Mouse (Mus musculus): ENCODE results near the gene Slc36a3. TPM values are rescaled to one million over a fixed set of nuclear protein-coding genes. Genes with fewer than 3 reads are reported as not detected.
A peak's percentile ranks its signal among the peaks of the same experiment; 100 is the strongest.

Gene Slc36a3
- polyA plus RNA-seq, 1 experiment from 2014 or later: not detected

DNA sequence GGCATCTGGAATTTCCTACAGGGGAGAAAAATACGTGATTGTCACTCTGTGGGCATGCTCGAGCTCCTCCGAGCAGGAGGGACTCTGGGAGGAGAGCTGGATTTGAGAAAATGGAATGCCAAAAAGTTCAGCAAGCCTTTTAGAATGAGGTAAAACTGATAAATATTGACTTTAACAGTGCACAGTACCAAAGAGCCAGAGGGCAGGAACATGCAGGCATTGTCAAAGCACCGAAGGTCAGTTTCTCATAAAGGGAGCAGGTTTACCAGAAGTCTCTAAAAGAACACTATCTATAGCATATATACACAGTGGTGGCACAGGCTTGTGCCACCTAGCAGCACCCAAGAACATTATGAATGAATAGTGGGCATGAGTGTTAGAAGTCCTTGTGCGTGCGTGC lies 17.4 kb upstream of the Slc36a3 start:
- Histone ChIP-seq H3K27ac (no peak overlapping the region), H3K9me3 (no peaks in the 10 kb centered on the region), H3K4me3 (no peak overlapping the region), H3K36me3 (no peaks in the 10 kb centered on the region), H3K9ac (no peak overlapping the region), H3K27me3 (no peaks in the 10 kb centered on the region), H3K4me2 (no peak overlapping the region), H3K4me1 (no peaks in the 10 kb centered on the region)
- no peak for ATAC-seq (ENCODE audit: insufficient number of reproducible peaks, low FRiP score, low TSS enrichment, low read depth)
- 85% methylated on average over 6 of the region's 6 CpGs for WGBS

DNA sequence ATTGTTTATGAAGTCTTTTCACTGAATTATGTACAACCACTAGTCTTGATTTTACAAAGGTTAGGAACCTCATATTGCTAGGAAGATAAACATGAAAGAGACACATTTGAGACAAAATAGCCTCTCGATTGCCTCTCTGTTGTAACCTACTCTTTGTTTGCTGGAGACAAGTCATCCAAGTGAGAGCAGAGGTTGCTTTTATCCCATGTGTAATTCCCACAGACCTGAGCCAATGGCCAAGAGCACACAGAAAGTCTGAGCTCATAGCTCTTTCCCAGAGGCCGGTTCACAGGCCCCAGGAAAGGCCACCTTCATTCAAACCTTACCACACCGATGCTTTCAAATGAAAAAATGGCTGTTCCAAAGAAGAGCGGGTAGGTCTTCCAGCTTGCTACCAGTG lies 17.0 kb upstream of the Slc36a3 start:
- H3K9me3 ChIP-seq: no peaks in the 10 kb centered on the region
- H3K9ac ChIP-seq: no peak overlapping the region
- no peaks in the 10 kb centered on the region for H3K4me1 ChIP-seq
- no peak overlapping the region for H3K4me2 ChIP-seq
- no peaks in the 10 kb centered on the region for H3K36me3 ChIP-seq
- no peak overlapping the region for H3K4me3 ChIP-seq
- H3K27me3 ChIP-seq: no peaks in the 10 kb centered on the region
- no peak overlapping the region for H3K27ac ChIP-seq
- no peak for ATAC-seq (ENCODE audit: insufficient number of reproducible peaks, low FRiP score, low TSS enrichment, low read depth)
- 80% methylated on average over 4 of the region's 4 CpGs for WGBS

DNA sequence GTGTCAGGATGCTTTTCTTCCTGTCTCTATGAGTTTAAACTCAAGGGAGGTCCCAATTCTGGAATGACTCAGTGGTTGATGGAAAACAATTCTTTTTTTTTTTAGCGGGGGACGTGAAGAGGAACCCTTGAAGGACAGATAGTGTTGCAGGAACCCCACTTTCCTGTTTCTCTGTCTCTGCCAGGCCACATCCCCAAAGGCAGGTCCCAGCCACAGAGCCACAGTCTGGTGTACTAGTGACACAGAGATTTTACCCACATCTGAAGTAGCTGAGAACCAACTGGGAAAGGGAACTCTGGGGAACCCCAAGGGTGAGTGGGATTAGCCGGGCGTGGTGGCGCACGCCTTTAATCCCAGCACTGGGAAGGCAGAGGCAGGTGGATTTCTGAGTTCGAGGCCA lies 14.2 kb upstream of the Slc36a3 start:
- H3K4me3 ChIP-seq: no peak overlapping the region
- no peaks in the 10 kb centered on the region for H3K27me3 ChIP-seq
- H3K9me3 ChIP-seq: no peaks in the 10 kb centered on the region
- ATAC-seq (ENCODE audit: insufficient number of reproducible peaks, low FRiP score, low TSS enrichment, low read depth): no peak
- no peak overlapping the region for H3K27ac ChIP-seq
- H3K4me2 ChIP-seq: no peak overlapping the region
- WGBS: 83% methylated on average over 7 of the region's 7 CpGs
- H3K36me3 ChIP-seq: no peaks in the 10 kb centered on the region
- no peak overlapping the region for H3K9ac ChIP-seq
- no peaks in the 10 kb centered on the region for H3K4me1 ChIP-seq

DNA sequence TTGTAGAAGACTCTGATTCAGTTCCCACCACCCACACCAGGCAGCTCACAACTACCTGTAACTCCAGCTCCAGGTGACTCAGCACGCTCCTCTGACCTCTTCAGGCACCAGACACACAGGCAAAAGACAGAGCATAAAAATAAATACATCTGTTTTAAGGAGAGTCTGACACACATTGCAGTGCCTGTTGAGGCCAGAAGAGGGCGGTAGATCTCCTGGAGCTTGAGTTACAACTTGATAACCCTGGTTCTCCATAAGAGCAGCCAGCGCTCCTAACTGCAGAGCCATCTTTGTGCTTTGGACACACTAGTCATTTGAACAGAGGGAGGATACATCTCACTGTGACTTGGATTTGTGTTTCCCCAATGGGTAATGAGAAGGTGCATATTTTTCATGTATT lies 13.2 kb upstream of the Slc36a3 start:
- 37% methylated on average over 3 of the region's 3 CpGs for WGBS
- Histone ChIP-seq H3K4me3 (no peak overlapping the region), H3K27me3 (no peaks in the 10 kb centered on the region), H3K36me3 (no peaks in the 10 kb centered on the region), H3K9me3 (no peaks in the 10 kb centered on the region), H3K4me1 (no peaks in the 10 kb centered on the region), H3K9ac (no peak overlapping the region), H3K27ac (no peak overlapping the region), H3K4me2 (no peak overlapping the region)
- ATAC-seq (ENCODE audit: insufficient number of reproducible peaks, low FRiP score, low TSS enrichment, low read depth): no peak

DNA sequence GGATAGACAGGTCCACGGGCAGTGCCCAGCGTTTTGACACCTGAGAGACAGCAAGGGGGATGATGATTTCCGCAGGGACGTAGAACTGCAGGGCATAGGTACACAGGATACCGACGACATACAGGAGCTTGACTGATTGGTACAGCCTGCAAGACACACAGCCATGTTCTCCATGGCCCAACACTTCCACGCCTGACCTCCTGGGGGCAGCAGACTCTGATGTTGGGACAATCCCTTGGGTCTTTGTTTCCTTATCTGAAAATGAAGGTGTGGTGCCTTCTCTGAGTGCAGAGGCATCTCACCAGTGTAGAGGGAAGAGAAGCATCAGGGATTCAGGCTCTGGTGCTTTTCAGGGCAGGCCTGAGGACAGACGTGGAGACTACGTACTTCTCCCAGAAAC lies 11.2 kb upstream of the Slc36a3 start:
- Histone ChIP-seq H3K36me3 (no peaks in the 10 kb centered on the region), H3K9ac (no peak overlapping the region), H3K4me3 (no peak overlapping the region), H3K27ac (no peak overlapping the region), H3K4me2 (no peak overlapping the region), H3K4me1 (no peaks in the 10 kb centered on the region), H3K27me3 (no peaks in the 10 kb centered on the region), H3K9me3 (no peaks in the 10 kb centered on the region)
- no peak for ATAC-seq (ENCODE audit: insufficient number of reproducible peaks, low FRiP score, low TSS enrichment, low read depth)
- 51% methylated on average over 9 of the region's 9 CpGs for WGBS

DNA sequence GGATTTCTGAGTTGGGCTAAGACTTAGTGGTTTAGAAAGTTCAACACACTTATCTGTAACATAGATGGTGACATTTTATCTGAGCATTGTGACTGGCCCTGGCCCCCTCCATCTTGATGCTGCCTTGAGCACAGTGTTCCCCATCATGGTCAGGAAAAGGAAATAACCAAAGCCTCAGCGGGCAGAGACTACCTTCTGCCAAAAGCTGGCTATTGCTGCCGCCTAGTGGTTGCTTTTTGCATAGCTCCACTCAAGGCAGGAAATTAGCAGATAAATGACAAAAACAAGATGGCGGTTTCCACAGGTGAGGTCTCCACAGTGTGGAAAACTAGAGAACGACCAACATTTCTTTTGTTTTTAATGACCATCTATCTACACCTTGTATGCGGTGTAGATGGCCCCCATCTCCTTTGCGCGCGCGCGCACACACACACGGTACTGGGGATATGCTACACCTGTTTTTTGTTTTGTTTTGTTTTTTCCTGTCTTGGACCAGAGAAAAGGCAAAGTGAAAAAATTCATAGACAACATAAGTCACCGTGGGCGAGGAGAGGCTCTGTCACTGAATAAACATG lies 7.4 kb upstream of the Slc36a3 start:
- Histone ChIP-seq H3K27me3 (no peaks in the 10 kb centered on the region), H3K9me3 (no peaks in the 10 kb centered on the region; the same call in 1 of the 2 replicates), H3K36me3 (no peaks in the 10 kb centered on the region), H3K9ac (no peak overlapping the region), H3K4me3 (no peak overlapping the region), H3K4me2 (no peak overlapping the region), H3K4me1 (no peaks in the 10 kb centered on the region), H3K27ac (no peak overlapping the region)
- no peak for ATAC-seq (ENCODE audit: insufficient number of reproducible peaks, low FRiP score, low TSS enrichment, low read depth)
- 55% methylated on average over 13 of the region's 13 CpGs for WGBS

DNA sequence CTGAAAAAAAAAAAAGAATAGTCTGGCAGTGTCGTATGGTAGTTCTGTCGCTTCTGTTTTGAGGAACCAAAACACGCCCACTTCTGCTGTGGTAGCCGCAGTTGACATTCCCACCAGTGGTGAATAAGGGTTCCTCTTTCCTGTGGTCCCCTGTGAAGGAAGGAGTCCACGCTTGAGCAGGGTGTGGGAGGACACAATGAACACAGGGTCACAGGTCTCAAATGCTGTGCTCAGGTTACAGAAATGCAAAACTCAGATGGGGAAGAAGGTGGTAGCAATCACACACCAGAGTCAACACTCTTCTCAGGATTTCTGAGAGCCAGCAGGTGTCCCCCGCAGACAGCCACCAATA lies 3.5 kb upstream of the Slc36a3 start:
- no peak for ATAC-seq (ENCODE audit: insufficient number of reproducible peaks, low FRiP score, low TSS enrichment, low read depth)
- 69% methylated on average over 6 of the region's 6 CpGs for WGBS
- H3K27me3 ChIP-seq: no peaks in the 10 kb centered on the region
- no peaks in the 10 kb centered on the region; the same call in 1 of the 2 replicates for H3K9me3 ChIP-seq
- no peaks in the 10 kb centered on the region for H3K4me1 ChIP-seq
- H3K27ac ChIP-seq: no peak overlapping the region
- H3K9ac ChIP-seq: no peak overlapping the region
- H3K4me2 ChIP-seq: no peak overlapping the region
- no peaks in the 10 kb centered on the region for H3K36me3 ChIP-seq
- H3K4me3 ChIP-seq: no peak overlapping the region

DNA sequence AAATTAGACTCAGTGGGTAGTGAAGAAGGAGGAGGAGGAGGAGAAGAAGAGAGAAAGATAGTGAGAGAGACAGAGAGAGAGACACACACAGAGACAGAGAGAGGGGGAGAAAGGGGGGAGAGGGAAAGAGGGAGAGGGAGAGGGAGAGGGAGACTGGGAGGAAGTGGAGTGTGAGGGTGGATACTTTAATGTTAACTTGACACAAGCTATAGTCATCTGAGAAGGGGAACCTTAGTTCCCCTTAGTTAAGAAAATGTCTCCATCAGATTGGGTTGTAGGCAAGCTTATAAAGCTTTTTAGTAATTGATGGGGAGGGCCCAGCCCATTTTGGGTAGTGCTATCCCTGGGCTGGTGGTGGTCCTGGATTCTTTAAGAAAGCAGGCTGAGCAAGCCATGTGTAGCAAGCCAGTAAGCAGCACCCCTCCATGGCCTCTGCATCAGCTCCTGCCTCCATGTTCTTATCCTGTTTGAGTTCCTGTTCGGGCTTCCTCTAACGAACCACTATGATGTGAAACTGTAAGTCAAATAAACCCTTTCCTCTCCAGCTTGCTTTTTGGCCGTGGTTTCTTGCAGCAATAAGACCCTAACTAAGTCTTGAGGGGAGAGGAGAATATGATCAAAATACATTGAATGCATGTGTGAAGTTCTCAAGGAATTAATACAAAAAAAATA lies 3.0 kb upstream of the Slc36a3 start:
- 42% methylated on average over 3 of the region's 3 CpGs for WGBS
- H3K27me3 ChIP-seq: no peaks in the 10 kb centered on the region

DNA sequence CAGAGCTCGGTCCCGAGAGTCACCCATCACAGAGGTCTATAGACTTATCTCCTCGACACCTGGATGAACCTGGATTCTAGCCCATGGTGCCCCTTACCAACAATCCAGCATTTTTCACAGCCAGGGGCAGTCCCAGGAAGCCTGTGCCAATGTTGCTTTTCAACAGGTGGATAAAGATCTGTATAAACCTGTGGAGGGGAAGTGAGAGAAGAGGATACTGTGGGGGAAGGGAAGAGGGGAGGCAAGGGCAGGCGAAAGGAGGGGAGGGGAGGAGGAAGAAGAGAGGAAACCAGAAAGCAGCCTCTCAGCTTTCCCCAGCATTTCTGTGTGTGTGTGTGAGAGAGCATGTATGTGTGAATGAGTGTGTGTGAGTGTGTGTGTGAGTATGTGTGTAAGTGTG lies 3.0 kb downstream of the Slc36a3 start:
- no peaks in the 10 kb centered on the region for H3K27me3 ChIP-seq
- WGBS: 72% methylated on average over 4 of the region's 4 CpGs

More for the DNA sequence above, 3.0 kb upstream of the Slc36a3 start:
- Histone ChIP-seq H3K4me1 (no peaks in the 10 kb centered on the region), H3K4me3 (no peak overlapping the region), H3K36me3 (no peaks in the 10 kb centered on the region), H3K4me2 (no peak overlapping the region), H3K27ac (no peak overlapping the region), H3K9ac (no peak overlapping the region), H3K9me3 (no peaks in the 10 kb centered on the region; the same call in 1 of the 2 replicates)
- ATAC-seq (ENCODE audit: insufficient number of reproducible peaks, low FRiP score, low TSS enrichment, low read depth): no peak

DNA sequence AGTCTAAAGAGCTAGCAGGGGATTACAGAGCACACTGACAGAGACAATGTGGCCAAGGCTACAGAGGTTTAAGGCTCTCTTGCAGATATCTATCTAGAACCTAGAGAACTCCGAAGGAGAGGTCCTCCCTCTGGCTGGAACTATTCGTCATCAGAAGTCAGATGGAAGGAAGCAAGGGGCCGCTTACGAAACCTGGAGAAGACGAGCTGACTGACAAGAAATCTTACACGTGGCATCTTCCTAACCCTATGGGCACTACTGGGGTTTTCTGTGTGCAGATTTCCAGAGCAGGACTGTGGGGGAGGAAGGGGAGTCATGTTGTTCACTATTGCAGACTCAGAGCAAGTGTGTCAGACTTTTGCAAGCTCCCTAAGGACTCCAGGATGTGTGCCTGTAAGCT lies 4.1 kb downstream of the Slc36a3 start:
- H3K36me3 ChIP-seq: no peaks in the 10 kb centered on the region
- H3K4me3 ChIP-seq: no peak overlapping the region
- H3K27me3 ChIP-seq: no peaks in the 10 kb centered on the region
- H3K4me1 ChIP-seq: no peaks in the 10 kb centered on the region
- H3K4me2 ChIP-seq: no peak overlapping the region
- no peak overlapping the region for H3K9ac ChIP-seq
- no peak for ATAC-seq (ENCODE audit: insufficient number of reproducible peaks, low FRiP score, low TSS enrichment, low read depth)
- WGBS: 60% methylated on average over 6 of the region's 6 CpGs
- H3K27ac ChIP-seq: no peak overlapping the region
- no peaks in the 10 kb centered on the region for H3K9me3 ChIP-seq

More for the DNA sequence above, 3.0 kb downstream of the Slc36a3 start:
- Histone ChIP-seq H3K27ac (no peak overlapping the region), H3K4me2 (no peak overlapping the region), H3K4me1 (no peaks in the 10 kb centered on the region), H3K9ac (no peak overlapping the region), H3K36me3 (no peaks in the 10 kb centered on the region), H3K4me3 (no peak overlapping the region), H3K9me3 (no peaks in the 10 kb centered on the region)
- ATAC-seq (ENCODE audit: insufficient number of reproducible peaks, low FRiP score, low TSS enrichment, low read depth): no peak

DNA sequence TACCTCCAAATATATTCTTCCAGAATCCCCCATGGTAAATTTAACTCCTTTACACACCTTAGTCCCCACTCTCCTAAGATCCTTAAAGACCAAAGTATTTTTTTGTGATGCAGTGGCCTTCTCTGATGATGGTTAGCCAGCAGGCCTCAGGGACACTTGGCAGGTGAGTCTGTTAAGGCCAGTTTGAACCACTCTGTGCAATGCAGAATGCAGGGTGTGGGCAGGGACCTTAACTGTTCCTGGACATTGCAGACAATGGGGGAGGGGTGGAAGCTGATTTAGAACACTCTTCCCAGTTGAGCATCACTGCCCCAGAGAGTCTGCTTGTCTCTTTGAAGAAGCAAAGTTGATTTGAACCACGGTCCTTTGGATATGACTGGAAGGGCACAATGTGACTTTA lies 4.7 kb downstream of the Slc36a3 start:
- no peak for ATAC-seq (ENCODE audit: insufficient number of reproducible peaks, low FRiP score, low TSS enrichment, low read depth)

DNA sequence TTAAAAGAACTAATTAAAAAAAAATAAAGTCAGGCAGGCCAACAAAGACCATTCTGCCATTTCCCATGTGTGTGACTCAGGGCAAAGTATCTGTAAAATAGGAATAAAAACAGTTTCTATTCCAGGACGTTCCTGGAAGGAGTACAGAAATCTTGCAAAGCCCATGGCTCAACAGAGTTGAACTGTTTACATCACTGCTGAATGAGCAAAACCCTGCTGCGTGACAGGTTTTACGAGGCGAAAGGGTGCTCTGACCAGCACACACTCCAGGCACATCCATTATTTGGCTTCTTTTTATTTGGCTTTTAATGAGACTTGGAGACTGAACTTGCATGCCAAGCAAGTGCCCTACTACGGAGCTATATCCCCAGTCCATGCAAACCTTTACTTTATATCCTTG lies 7.5 kb downstream of the Slc36a3 start:
- no peak overlapping the region for H3K4me3 ChIP-seq
- H3K9ac ChIP-seq: no peak overlapping the region
- H3K36me3 ChIP-seq: no peaks in the 10 kb centered on the region
- H3K4me1 ChIP-seq: no peaks in the 10 kb centered on the region
- H3K27ac ChIP-seq: no peak overlapping the region
- peak; percentile 54; the same call in 1 of the 2 replicates for ATAC-seq (ENCODE audit: insufficient number of reproducible peaks, low FRiP score, low TSS enrichment, low read depth)
- H3K9me3 ChIP-seq: no peaks in the 10 kb centered on the region
- WGBS: 41% methylated on average over 5 of the region's 5 CpGs
- H3K4me2 ChIP-seq: no peak overlapping the region
- no peaks in the 10 kb centered on the region for H3K27me3 ChIP-seq

More for the DNA sequence above, 4.7 kb downstream of the Slc36a3 start:
- H3K4me1 ChIP-seq: no peaks in the 10 kb centered on the region
- no peaks in the 10 kb centered on the region for H3K9me3 ChIP-seq
- no peaks in the 10 kb centered on the region for H3K36me3 ChIP-seq
- no peak overlapping the region for H3K27ac ChIP-seq
- H3K4me2 ChIP-seq: no peak overlapping the region
- H3K27me3 ChIP-seq: no peaks in the 10 kb centered on the region
- H3K4me3 ChIP-seq: no peak overlapping the region
- H3K9ac ChIP-seq: no peak overlapping the region
- WGBS: 79% methylated on average over 1 of the region's 1 CpGs

DNA sequence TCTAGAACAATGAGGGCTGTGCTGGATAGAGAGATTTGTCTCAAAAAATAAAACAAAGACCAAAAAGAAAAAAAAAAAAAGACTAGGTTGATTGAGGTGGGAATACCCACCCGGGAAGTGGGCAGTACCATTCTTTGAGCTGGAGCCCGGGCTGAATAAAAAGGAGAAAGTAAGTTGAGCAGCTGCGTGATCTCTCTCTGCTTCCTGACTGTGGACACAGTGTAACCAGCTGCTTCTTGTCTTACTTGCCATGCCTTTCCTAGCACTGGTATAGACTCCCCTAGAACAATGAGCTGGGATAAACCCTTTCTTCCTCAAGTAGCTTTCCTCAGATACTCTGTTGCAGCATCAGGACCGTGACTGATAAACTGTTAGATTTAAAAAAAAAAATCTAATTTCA lies 10.0 kb downstream of the Slc36a3 start:
- Histone ChIP-seq H3K36me3 (no peaks in the 10 kb centered on the region), H3K9ac (no peak overlapping the region), H3K4me1 (no peaks in the 10 kb centered on the region), H3K4me2 (no peak overlapping the region), H3K27ac (no peak overlapping the region), H3K9me3 (no peaks in the 10 kb centered on the region), H3K27me3 (no peaks in the 10 kb centered on the region), H3K4me3 (no peak overlapping the region)
- WGBS: 84% methylated on average over 4 of the region's 4 CpGs
- ATAC-seq (ENCODE audit: insufficient number of reproducible peaks, low FRiP score, low TSS enrichment, low read depth): no peak

All from limb, embryonic 15.5 days (tissue).